Mouse (Mus musculus) hindbrain, embryonic 13.5 days (tissue): Measurements from ENCODE around the gene Hspa14. TPM values are rescaled to one million over a fixed set of nuclear protein-coding genes. Genes with fewer than 3 reads are reported as not detected.
A peak's percentile ranks its signal among the peaks of the same experiment; 100 is the strongest.

Experiments used
- ATAC-seq: fragments of 200-750 bp; cut with Nextera tagmentation; 2 replicates; pipeline ENCODE4 v1.8.0; 2017; ENCODE audit warnings: moderate TSS enrichment; ENCODE audit not compliant: low FRiP score
- H3K27ac ChIP-seq: fragments of 300-500 bp; sonication (generic); 2 replicates; pipeline ENCODE4 v1.5.1; 2015; ENCODE audit warnings: inconsistent platforms, mild to moderate bottlenecking, moderate library complexity
- H3K27me3 ChIP-seq: fragments of 300-500 bp; sonication (generic); 2 replicates; pipeline ENCODE4 v1.6.1; 2015; ENCODE audit warnings: mild to moderate bottlenecking, inconsistent platforms
- H3K36me3 ChIP-seq: fragments of 300-500 bp; sonication (generic); 2 replicates; pipeline ENCODE4 v1.6.1; 2015; ENCODE audit warnings: mild to moderate bottlenecking, inconsistent platforms
- H3K4me1 ChIP-seq: fragments of 300-500 bp; sonication (generic); replicated peaks from 2 replicates; pipeline ENCODE4 v1.6.1; 2015; ENCODE audit warnings: inconsistent platforms
- H3K4me2 ChIP-seq: fragments of 300-500 bp; sonication (generic); 2 replicates; pipeline ENCODE4 v1.6.1; 2015; ENCODE audit warnings: inconsistent platforms, mild to moderate bottlenecking, moderate library complexity
- H3K4me3 ChIP-seq: fragments of 300-500 bp; sonication (generic); 2 replicates; pipeline ENCODE4 v1.5.1; 2015; ENCODE audit warnings: mild to moderate bottlenecking, inconsistent platforms
- H3K9ac ChIP-seq: fragments of 300-500 bp; sonication (generic); 2 replicates; pipeline ENCODE4 v1.6.1; 2015; ENCODE audit warnings: mild to moderate bottlenecking, inconsistent platforms
- H3K9me3 ChIP-seq: fragments of 300-500 bp; sonication (generic); 2 replicates; pipeline ENCODE4 v1.6.1; 2016; ENCODE audit warnings: inconsistent platforms
- WGBS: fragments of 180-500 bp; shearing (Covaris S2); methylation state at CpG from one replicate; pipeline ENCODE4 v1.1.7; 2015; 5-methylcytosine and 5-hydroxymethylcytosine counted together
- polyA plus RNA-seq: library from polyadenylated mRNA; unstranded; fragments of >200 nt; fragmentation: Nextera tagmentation; extraction: Ambion mirVana; gene quantifications from 2 replicates; pipeline ENCODE4 v1.2.1, GENCODE M21; 2015

Hspa14 gene
- 66.7 and 67.4 TPM in 2 replicates for polyA plus RNA-seq

- Histone ChIP-seq H3K27me3 (0 out of 2 replicates have a peak, but pooled peaks cover 3% of the 10 kb centered on the region), H3K9me3 (no peaks in the 10 kb centered on the region), H3K36me3 (peaks cover 20% of the 10 kb centered on the region), H3K9ac (peak within 1 kb of the TSS; percentile 89), H3K4me2 (peak within 1 kb of the TSS; percentile 91), H3K4me3 (peak within 1 kb of the TSS; percentile 79), H3K4me1 (peaks cover 21% of the 10 kb centered on the region), H3K27ac (peak within 1 kb of the TSS; percentile 90)
- WGBS, result 1% methylated on average over 60 of the region's 60 CpGs
- ATAC-seq, result peak; percentile 100
These were observed at the start of gene Hspa14, which contains the start of the genes Gm45902 and Cdnf for GRCm38 (mm10) chr2:3512552-3513454. Gene Hspa14 (minus strand): TSS chr2:3512814. Gene Gm45902 (minus strand): TSS chr2:3512790. Gene Cdnf (plus strand): TSS chr2:3513030.

GRCm38 (mm10) chr2:3546588-3546987 is 34.0 kb upstream of the Hspa14 start:
- Histone ChIP-seq H3K36me3 (no peaks in the 10 kb centered on the region), H3K9ac (no peak overlapping the region), H3K9me3 (0 out of 2 replicates have a peak, but pooled peaks cover 3% of the 10 kb centered on the region), H3K4me3 (no peak overlapping the region), H3K27me3 (no peaks in the 10 kb centered on the region), H3K27ac (no peak overlapping the region), H3K4me2 (no peak overlapping the region), H3K4me1 (0 out of 2 replicates have a peak, but pooled peaks cover 3% of the 10 kb centered on the region)
- WGBS, result 5% methylated on average over 4 of the region's 4 CpGs
- ATAC-seq, result no peak

- Histone ChIP-seq H3K27me3 (no peaks in the 10 kb centered on the region), H3K36me3 (no peaks in the 10 kb centered on the region), H3K4me1 (0 out of 2 replicates have a peak, but pooled peaks cover 3% of the 10 kb centered on the region), H3K9ac (no peak overlapping the region), H3K27ac (no peak overlapping the region), H3K4me2 (no peak overlapping the region), H3K4me3 (no peak overlapping the region), H3K9me3 (no peaks in the 10 kb centered on the region)
- WGBS, result 78% methylated on average over 2 of the region's 2 CpGs
- ATAC-seq, result no peak
These were observed 33.4 kb upstream of the Hspa14 start for GRCm38 (mm10) chr2:3546055-3546454.

GRCm38 (mm10) chr2:3541307-3542079 is 28.9 kb upstream of the Hspa14 start:
- Histone ChIP-seq H3K4me1 (0 out of 2 replicates have a peak, but pooled peaks cover 3% of the 10 kb centered on the region), H3K27ac (no peak overlapping the region), H3K27me3 (no peaks in the 10 kb centered on the region), H3K36me3 (no peaks in the 10 kb centered on the region), H3K4me3 (no peak overlapping the region), H3K4me2 (no peak overlapping the region), H3K9me3 (no peaks in the 10 kb centered on the region), H3K9ac (no peak overlapping the region)
- no peak for ATAC-seq
- 75% methylated on average over 9 of the region's 9 CpGs for WGBS

- H3K9ac ChIP-seq, result no peak overlapping the region
- H3K27me3 ChIP-seq, result no peaks in the 10 kb centered on the region
- H3K9me3 ChIP-seq, result no peaks in the 10 kb centered on the region
- H3K4me3 ChIP-seq, result no peak overlapping the region
- H3K4me1 ChIP-seq, result no peaks in the 10 kb centered on the region
- ATAC-seq, result no peak
- WGBS, result 85% methylated on average over 6 of the region's 6 CpGs
- H3K4me2 ChIP-seq, result no peak overlapping the region
- no peaks in the 10 kb centered on the region for H3K36me3 ChIP-seq
- no peak overlapping the region for H3K27ac ChIP-seq
These were observed 13.7 kb upstream of the Hspa14 start for GRCm38 (mm10) chr2:3526288-3526687.

- Histone ChIP-seq H3K36me3 (no peaks in the 10 kb centered on the region), H3K27ac (no peak overlapping the region), H3K9me3 (no peaks in the 10 kb centered on the region), H3K4me2 (no peak overlapping the region), H3K4me3 (no peak overlapping the region), H3K4me1 (no peaks in the 10 kb centered on the region), H3K27me3 (no peaks in the 10 kb centered on the region), H3K9ac (no peak overlapping the region)
- WGBS, result 87% methylated on average over 4 of the region's 4 CpGs
- no peak for ATAC-seq
These were observed 9.9 kb upstream of the Hspa14 start for GRCm38 (mm10) chr2:3522558-3522957.

- peak overlapping the region; percentile 90 for H3K27ac ChIP-seq
- peak overlapping the region; percentile 79 for H3K4me3 ChIP-seq
- WGBS, result under 1% methylated on average over 15 of the region's 15 CpGs
- no peaks in the 10 kb centered on the region for H3K9me3 ChIP-seq
- H3K4me2 ChIP-seq, result peak overlapping the region; percentile 91
- 0 out of 2 replicates have a peak, but pooled peaks cover under 1% of the 10 kb centered on the region for H3K27me3 ChIP-seq
- H3K36me3 ChIP-seq, result peaks cover 26% of the 10 kb centered on the region
- peaks cover 21% of the 10 kb centered on the region for H3K4me1 ChIP-seq
- peak overlapping the region; percentile 89 for H3K9ac ChIP-seq
- no peak for ATAC-seq
These were observed 538 bp downstream of the Hspa14 start for GRCm38 (mm10) chr2:3512076-3512475.

- H3K36me3 ChIP-seq, result peaks cover 67% of the 10 kb centered on the region
- no peak for ATAC-seq
- 93% methylated on average over 5 of the region's 5 CpGs for WGBS
These were observed 11.7 kb downstream of the Hspa14 start for GRCm38 (mm10) chr2:3500886-3501285.

GRCm38 (mm10) chr2:3499543-3499942 is 13.1 kb downstream of the Hspa14 start:
- Histone ChIP-seq H3K27me3 (no peaks in the 10 kb centered on the region), H3K36me3 (peaks cover 66% of the 10 kb centered on the region), H3K4me1 (no peaks in the 10 kb centered on the region), H3K27ac (no peak overlapping the region), H3K9me3 (no peaks in the 10 kb centered on the region), H3K9ac (no peak overlapping the region), H3K4me3 (no peak overlapping the region), H3K4me2 (no peak overlapping the region)
- 95% methylated on average over 6 of the region's 6 CpGs for WGBS
- ATAC-seq, result no peak

More at GRCm38 (mm10) chr2:3500886-3501285, 11.7 kb downstream of the Hspa14 start:
- Histone ChIP-seq H3K27ac (no peak overlapping the region), H3K9ac (no peak overlapping the region), H3K4me1 (no peaks in the 10 kb centered on the region), H3K4me2 (no peak overlapping the region), H3K4me3 (no peak overlapping the region), H3K9me3 (no peaks in the 10 kb centered on the region), H3K27me3 (no peaks in the 10 kb centered on the region)

GRCm38 (mm10) chr2:3493833-3494409 is 18.7 kb downstream of the Hspa14 start:
- H3K4me2 ChIP-seq, result no peak overlapping the region
- 93% methylated on average over 3 of the region's 3 CpGs for WGBS
- no peaks in the 10 kb centered on the region for H3K9me3 ChIP-seq
- H3K36me3 ChIP-seq, result peaks cover 77% of the 10 kb centered on the region
- no peak overlapping the region for H3K9ac ChIP-seq
- no peak overlapping the region for H3K27ac ChIP-seq
- ATAC-seq, result no peak
- H3K27me3 ChIP-seq, result no peaks in the 10 kb centered on the region
- no peaks in the 10 kb centered on the region for H3K4me1 ChIP-seq
- H3K4me3 ChIP-seq, result no peak overlapping the region

- no peaks in the 10 kb centered on the region for H3K4me1 ChIP-seq
- H3K9me3 ChIP-seq, result no peaks in the 10 kb centered on the region
- no peak overlapping the region for H3K4me3 ChIP-seq
- no peak overlapping the region for H3K4me2 ChIP-seq
- no peak overlapping the region for H3K9ac ChIP-seq
- WGBS, result 91% methylated on average over 3 of the region's 3 CpGs
- H3K27ac ChIP-seq, result no peak overlapping the region
- no peaks in the 10 kb centered on the region for H3K27me3 ChIP-seq
- peaks cover 45% of the 10 kb centered on the region for H3K36me3 ChIP-seq
- ATAC-seq, result no peak
These were observed 22.8 kb downstream of the Hspa14 start for GRCm38 (mm10) chr2:3489816-3490215.

GRCm38 (mm10) chr2:3480239-3480638 is 32.4 kb downstream of the Hspa14 start:
- H3K4me1 ChIP-seq, result peaks cover 5% of the 10 kb centered on the region; the same call in 1 of the 2 replicates
- H3K4me3 ChIP-seq, result no peak overlapping the region
- H3K36me3 ChIP-seq, result no peaks in the 10 kb centered on the region
- WGBS, result 90% methylated on average over 3 of the region's 3 CpGs
- ATAC-seq, result no peak
- H3K27me3 ChIP-seq, result no peaks in the 10 kb centered on the region
- H3K27ac ChIP-seq, result no peak overlapping the region
- H3K4me2 ChIP-seq, result no peak overlapping the region
- H3K9ac ChIP-seq, result no peak overlapping the region
- no peaks in the 10 kb centered on the region for H3K9me3 ChIP-seq
